Mouse (Mus musculus): ENCODE data around the gene Col18a1. TPM values are rescaled to one million over a fixed set of nuclear protein-coding genes. Genes with fewer than 3 reads are reported as not detected.

Col18a1 gene
- polyA plus RNA-seq, 1 experiment from 2014 or later, result 107 TPM

GRCm38 (mm10) chr10:77116537-77117455 lies 49.6 kb downstream of the Col18a1 start:
- Histone ChIP-seq H3K9ac (no peak overlapping the region), H3K4me3 (no peak overlapping the region), H3K4me1 (peaks cover 12% of the 10 kb centered on the region), H3K27ac (no peak overlapping the region), H3K36me3 (no peaks in the 10 kb centered on the region), H3K9me3 (no peaks in the 10 kb centered on the region), H3K27me3 (replicated peaks) (no peaks in the 10 kb centered on the region), H3K4me2 (replicated peaks) (no peak overlapping the region)
- ATAC-seq (ENCODE audit: low FRiP score, low read depth), result no peak
- 21% methylated on average over 4 of the region's 4 CpGs for WGBS

DNA sequence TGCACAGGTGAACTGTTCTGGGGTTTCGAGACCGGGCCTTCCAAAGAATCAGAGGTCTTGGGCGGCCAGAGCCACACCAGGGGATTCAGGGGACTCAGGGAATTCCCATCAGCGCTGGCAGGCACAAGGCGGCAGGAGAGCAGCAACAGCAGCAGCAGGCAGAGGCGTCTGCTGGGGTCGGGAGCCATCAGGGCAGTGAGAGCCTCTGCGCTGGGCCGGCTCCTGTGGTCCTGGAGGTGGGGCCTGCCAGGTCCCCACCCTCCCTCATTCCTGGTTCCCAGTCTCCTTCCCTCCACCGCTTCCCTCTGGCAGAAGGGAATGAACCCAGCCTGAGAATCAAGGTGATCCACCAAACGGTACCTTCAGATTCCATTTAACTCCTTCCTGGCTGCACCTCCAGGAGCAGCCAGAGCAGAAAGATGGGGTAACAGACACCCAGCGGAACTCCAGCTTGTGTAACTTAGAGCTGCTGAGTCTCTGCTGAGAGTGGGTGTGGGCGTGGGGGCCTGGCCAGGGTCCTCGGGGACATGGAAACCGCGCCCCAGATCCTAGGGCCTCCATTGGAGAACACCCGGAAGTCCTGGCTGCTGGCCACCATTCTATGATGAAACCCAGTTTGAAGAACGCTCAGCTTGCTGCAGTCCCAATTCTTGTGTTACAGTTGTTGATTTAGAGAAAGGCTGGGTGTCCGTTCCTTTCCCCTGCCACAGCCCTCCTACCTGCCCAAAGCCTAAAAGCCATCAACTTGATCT lies 52.7 kb downstream of the Col18a1 start:
- Histone ChIP-seq H3K9ac (no peak overlapping the region), H3K4me3 (no peak overlapping the region), H3K4me1 (peaks cover 12% of the 10 kb centered on the region), H3K4me2 (replicated peaks) (no peak overlapping the region), H3K36me3 (no peaks in the 10 kb centered on the region), H3K27me3 (replicated peaks) (no peaks in the 10 kb centered on the region), H3K27ac (no peak overlapping the region), H3K9me3 (no peaks in the 10 kb centered on the region)
- no peak for ATAC-seq (ENCODE audit: low FRiP score, low read depth)
- 73% methylated on average over 19 of the region's 19 CpGs for WGBS

DNA sequence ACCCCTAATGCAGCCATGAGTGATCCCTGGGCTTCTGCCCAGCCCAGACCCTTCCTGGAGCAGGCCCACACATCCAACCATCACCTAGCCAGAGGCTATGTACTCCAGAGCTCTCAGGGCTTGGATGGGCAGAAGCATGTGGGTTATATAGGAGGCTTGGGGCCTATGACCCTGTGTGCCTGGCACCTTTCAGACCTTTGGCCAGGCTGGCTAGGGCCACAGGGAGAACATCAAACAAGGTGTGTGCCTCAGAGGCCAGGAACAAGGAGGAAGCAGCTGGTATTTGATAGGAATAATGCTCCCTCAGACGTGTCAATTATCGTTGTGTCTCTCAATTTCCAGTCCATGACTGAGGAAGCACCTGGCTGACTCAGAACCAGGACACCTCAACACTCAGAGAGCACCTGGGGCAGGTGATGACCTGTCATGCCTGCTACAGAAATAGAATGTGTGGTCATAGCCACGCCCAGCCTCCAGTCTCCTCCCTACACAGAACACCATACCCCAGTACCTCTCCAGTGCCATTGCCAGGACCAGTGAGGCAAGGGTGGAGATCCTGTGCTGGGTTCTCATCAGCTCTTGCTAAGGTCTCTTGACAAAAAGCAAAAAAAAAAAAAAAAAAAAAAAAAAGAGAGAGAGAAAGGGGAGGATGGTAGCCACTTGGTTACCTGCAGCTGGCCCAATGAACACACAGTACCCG lies 54.6 kb downstream of the Col18a1 start:
- WGBS, result 89% methylated on average over 4 of the region's 4 CpGs
- Histone ChIP-seq H3K4me2 (replicated peaks) (no peak overlapping the region), H3K4me3 (no peak overlapping the region), H3K9ac (no peak overlapping the region), H3K9me3 (no peaks in the 10 kb centered on the region), H3K27me3 (replicated peaks) (no peaks in the 10 kb centered on the region), H3K4me1 (peaks cover 8% of the 10 kb centered on the region), H3K27ac (no peak overlapping the region), H3K36me3 (no peaks in the 10 kb centered on the region)
- no peak for ATAC-seq (ENCODE audit: low FRiP score, low read depth)

DNA sequence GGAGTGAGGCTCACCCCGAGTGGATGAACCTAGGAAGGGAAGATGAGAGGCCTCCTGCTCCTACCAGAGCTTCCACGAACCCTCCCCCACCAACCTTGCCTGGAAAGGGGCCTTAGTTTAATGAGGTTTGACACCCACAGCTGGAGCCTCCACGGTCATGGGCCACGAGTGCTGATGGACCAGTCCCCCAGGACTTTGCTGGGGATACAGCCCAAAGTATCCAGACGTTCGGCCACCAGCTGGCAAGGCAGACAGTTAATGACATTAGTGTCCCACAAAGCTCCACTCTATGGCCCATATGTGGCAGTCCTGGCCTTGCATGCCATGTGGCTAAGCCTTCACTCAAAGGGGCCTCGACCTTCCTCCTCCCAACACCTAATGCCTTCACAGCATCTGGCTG lies 55.5 kb downstream of the Col18a1 start:
- H3K27me3 ChIP-seq (replicated peaks), result no peaks in the 10 kb centered on the region
- H3K9ac ChIP-seq, result no peak overlapping the region
- H3K9me3 ChIP-seq, result no peaks in the 10 kb centered on the region
- 72% methylated on average over 7 of the region's 7 CpGs for WGBS
- H3K4me2 ChIP-seq (replicated peaks), result no peak overlapping the region
- H3K36me3 ChIP-seq, result no peaks in the 10 kb centered on the region
- no peak overlapping the region for H3K27ac ChIP-seq
- ATAC-seq (ENCODE audit: low FRiP score, low read depth), result no peak
- H3K4me1 ChIP-seq, result no peaks in the 10 kb centered on the region; the same call in 1 of the 2 replicates
- H3K4me3 ChIP-seq, result no peak overlapping the region

DNA sequence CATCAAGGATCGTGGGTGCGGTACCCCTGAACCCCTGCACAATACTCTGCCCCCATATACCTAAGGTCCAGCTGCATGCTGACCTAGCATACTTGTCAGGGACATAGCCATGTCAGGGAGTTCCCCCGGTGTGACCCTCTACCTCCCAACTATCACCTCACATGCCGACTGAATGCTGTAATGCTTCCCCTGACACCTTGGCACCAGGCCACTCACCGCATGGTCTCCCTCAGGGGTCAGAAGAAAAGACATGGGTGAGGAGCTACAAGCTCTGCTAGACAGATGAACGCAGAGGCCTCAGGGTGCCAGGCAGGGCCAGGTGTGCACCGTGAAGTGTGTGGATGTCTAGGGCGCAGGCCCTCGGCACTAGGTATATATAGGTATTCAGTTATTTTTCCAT lies 56.3 kb downstream of the Col18a1 start:
- H3K4me2 ChIP-seq (replicated peaks), result no peak overlapping the region
- no peak overlapping the region for H3K9ac ChIP-seq
- no peak for ATAC-seq (ENCODE audit: low FRiP score, low read depth)
- H3K27ac ChIP-seq, result no peak overlapping the region
- 92% methylated on average over 9 of the region's 9 CpGs for WGBS
- no peaks in the 10 kb centered on the region for H3K36me3 ChIP-seq
- H3K27me3 ChIP-seq (replicated peaks), result no peaks in the 10 kb centered on the region
- no peaks in the 10 kb centered on the region; the same call in 1 of the 2 replicates for H3K4me1 ChIP-seq
- no peaks in the 10 kb centered on the region for H3K9me3 ChIP-seq
- no peak overlapping the region for H3K4me3 ChIP-seq

- no peaks in the 10 kb centered on the region; the same call in 1 of the 2 replicates for H3K4me1 ChIP-seq
- no peak overlapping the region for H3K4me2 ChIP-seq (replicated peaks)
- H3K9ac ChIP-seq, result no peak overlapping the region
- ATAC-seq (ENCODE audit: low FRiP score, low read depth), result no peak
- no peak overlapping the region for H3K27ac ChIP-seq
- H3K27me3 ChIP-seq (replicated peaks), result no peaks in the 10 kb centered on the region
- WGBS, result 80% methylated on average over 4 of the region's 4 CpGs
- no peak overlapping the region for H3K4me3 ChIP-seq
- H3K9me3 ChIP-seq, result no peaks in the 10 kb centered on the region
- no peaks in the 10 kb centered on the region for H3K36me3 ChIP-seq
Measured at GRCm38 (mm10) chr10:77108106-77108505, 58.2 kb downstream of the Col18a1 start.

DNA sequence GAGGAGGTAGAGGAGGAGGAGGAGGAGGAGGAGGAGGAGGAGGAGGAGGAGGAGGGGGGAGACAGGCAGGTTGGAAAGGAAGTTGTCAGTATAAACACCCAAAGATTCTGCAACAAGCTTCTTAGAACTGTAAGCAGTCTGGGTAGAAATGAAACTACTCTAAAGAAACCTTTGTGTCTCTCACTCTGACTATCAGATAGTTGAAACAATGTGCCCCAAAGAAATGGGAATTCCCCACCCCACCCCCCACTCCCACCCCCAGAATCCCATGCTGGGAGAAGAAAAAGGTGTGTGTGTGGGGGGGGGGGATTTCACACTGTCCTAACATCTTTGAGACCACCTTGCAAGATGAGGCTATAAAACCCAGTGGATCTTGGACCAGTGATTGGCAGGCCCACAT lies 62.0 kb downstream of the Col18a1 start:
- Histone ChIP-seq H3K4me1 (no peaks in the 10 kb centered on the region), H3K4me2 (replicated peaks) (no peak overlapping the region), H3K4me3 (no peak overlapping the region), H3K27ac (no peak overlapping the region), H3K27me3 (replicated peaks) (no peaks in the 10 kb centered on the region), H3K36me3 (no peaks in the 10 kb centered on the region), H3K9ac (no peak overlapping the region), H3K9me3 (no peaks in the 10 kb centered on the region)
- ATAC-seq (ENCODE audit: low FRiP score, low read depth), result no peak

- Histone ChIP-seq H3K27ac (no peak overlapping the region), H3K4me1 (no peaks in the 10 kb centered on the region), H3K9me3 (no peaks in the 10 kb centered on the region), H3K9ac (no peak overlapping the region), H3K27me3 (replicated peaks) (no peaks in the 10 kb centered on the region), H3K4me2 (replicated peaks) (no peak overlapping the region), H3K36me3 (no peaks in the 10 kb centered on the region), H3K4me3 (no peak overlapping the region)
- WGBS, result 71% methylated on average over 8 of the region's 8 CpGs
- ATAC-seq (ENCODE audit: low FRiP score, low read depth), result no peak
Measured at GRCm38 (mm10) chr10:77103689-77104088, 62.7 kb downstream of the Col18a1 start.

DNA sequence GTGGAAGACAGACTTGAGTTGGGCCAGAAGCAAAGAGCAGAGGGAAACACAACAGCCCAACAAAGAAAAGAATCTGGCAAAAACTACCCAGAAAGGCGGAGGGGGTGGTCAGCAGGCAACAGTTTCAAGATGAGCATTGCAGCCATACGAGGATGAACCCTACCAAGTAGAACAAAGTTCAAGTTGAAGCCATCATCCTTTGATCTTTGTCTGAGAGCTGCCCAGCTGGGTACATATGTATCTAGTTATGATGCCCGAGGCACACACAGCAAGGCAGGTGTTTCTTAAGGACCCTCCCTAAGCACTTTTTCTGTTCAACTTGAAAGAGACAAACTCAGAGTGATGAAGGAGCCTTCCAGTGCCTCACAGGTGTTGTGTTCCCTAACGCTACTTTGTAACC lies 66.6 kb downstream of the Col18a1 start:
- H3K9ac ChIP-seq, result no peak overlapping the region
- H3K4me3 ChIP-seq, result no peak overlapping the region
- no peaks in the 10 kb centered on the region for H3K27me3 ChIP-seq (replicated peaks)
- ATAC-seq (ENCODE audit: low FRiP score, low read depth), result no peak
- no peak overlapping the region for H3K27ac ChIP-seq
- no peak overlapping the region for H3K4me2 ChIP-seq (replicated peaks)
- H3K36me3 ChIP-seq, result no peaks in the 10 kb centered on the region
- WGBS, result 77% methylated on average over 4 of the region's 4 CpGs
- H3K9me3 ChIP-seq, result no peaks in the 10 kb centered on the region
- H3K4me1 ChIP-seq, result 0 out of 2 replicates have a peak, but pooled peaks cover 6% of the 10 kb centered on the region

DNA sequence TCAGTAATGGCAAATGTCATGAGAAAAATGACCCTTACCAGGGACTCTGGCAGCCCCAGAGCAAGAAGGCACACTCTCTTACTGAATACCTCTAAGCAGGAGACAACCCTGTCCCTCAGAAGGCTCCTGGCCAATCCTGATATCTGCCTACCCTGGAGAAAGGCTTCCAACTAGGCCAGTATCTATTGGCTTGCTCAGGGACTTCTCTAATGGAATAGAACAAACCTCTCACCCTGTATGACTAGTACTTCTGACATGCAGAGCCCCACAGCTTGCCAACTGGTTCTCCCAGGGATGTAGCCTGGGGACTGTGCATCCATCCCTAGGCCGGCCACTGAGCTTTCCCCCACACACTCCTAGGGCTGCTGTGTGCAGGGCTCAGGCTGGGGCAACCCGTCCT lies 67.7 kb downstream of the Col18a1 start:
- H3K27me3 ChIP-seq (replicated peaks), result no peaks in the 10 kb centered on the region
- no peaks in the 10 kb centered on the region for H3K9me3 ChIP-seq
- 93% methylated on average over 2 of the region's 2 CpGs for WGBS
- H3K4me2 ChIP-seq (replicated peaks), result no peak overlapping the region
- no peak overlapping the region for H3K9ac ChIP-seq
- no peak overlapping the region for H3K27ac ChIP-seq
- H3K4me1 ChIP-seq, result 0 out of 2 replicates have a peak, but pooled peaks cover 6% of the 10 kb centered on the region
- H3K4me3 ChIP-seq, result no peak overlapping the region
- H3K36me3 ChIP-seq, result 0 out of 2 replicates have a peak, but pooled peaks cover 3% of the 10 kb centered on the region
- no peak for ATAC-seq (ENCODE audit: low FRiP score, low read depth)

GRCm38 (mm10) chr10:77097890-77098200 lies 68.5 kb downstream of the Col18a1 start:
- Histone ChIP-seq H3K9ac (no peak overlapping the region), H3K27me3 (replicated peaks) (no peaks in the 10 kb centered on the region), H3K4me1 (0 out of 2 replicates have a peak, but pooled peaks cover 6% of the 10 kb centered on the region), H3K9me3 (peaks cover 3% of the 10 kb centered on the region; the same call in 1 of the 2 replicates), H3K27ac (no peak overlapping the region), H3K4me3 (no peak overlapping the region), H3K4me2 (replicated peaks) (no peak overlapping the region), H3K36me3 (peaks cover 5% of the 10 kb centered on the region; the same call in 1 of the 2 replicates)
- no peak for ATAC-seq (ENCODE audit: low FRiP score, low read depth)
- 90% methylated on average over 4 of the region's 4 CpGs for WGBS

Measured in neural tube, embryonic 12.5 days (tissue).